ENCODE assay signal across 16 mouse cellular contexts in the genomic region with DNA sequence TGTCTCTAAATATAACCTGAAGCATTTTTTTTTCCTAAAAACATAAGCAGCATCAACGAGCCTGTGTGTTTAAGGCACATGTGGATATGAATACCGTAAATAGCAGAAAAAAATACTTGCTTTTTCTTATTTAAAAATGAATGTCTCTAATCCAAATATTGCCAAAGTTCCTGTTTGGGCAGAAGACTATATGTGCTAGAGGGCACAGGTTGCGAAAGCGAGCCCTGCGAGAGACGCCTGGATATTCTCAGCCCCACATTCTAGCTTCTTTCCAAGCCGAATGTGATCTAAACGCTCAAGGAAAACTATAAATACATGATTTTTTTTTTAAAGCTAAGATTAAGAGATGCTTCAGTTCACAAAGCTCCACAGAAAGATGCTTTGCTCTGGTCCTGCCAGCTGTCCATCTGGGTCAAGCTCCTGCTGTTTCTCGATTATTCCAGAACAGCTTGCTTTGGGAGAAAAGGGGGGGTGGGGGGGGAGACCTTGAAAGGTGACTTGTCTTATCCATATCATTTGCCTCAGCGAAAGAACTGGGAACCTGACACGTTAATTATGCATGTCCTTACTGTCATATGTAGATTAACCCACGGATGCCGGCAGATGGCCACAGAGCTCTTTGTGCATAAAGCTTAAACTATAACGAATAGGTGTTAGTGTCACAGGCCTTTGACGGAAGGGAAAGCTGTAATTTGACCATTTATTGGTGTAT. TPM values are rescaled to one million over a fixed set of nuclear protein-coding genes. Genes with fewer than 3 reads are reported as not detected.
A peak's percentile ranks its signal among the peaks of the same experiment; 100 is the strongest.
DNase-seq lines count a peak whose midpoint lies in the region; ATAC-seq lines count a peak whose summit lies in the region.
"Had no signal": no experiment of that assay in that cellular context is flagged by ENCODE, and none has a peak within 500 bp of the region (broad histone marks: within the 10 kb centered on the region; RNA-seq: fewer than 3 reads in every experiment).

No protein-coding gene starts in this region.

- 46% methylated on average over 15 of the region's 15 CpGs for WGBS in midbrain, embryonic 13.5 days
- 43% methylated on average over 15 of the region's 15 CpGs for WGBS in midbrain, embryonic 16.5 days
- 57% methylated on average over 15 of the region's 15 CpGs for WGBS in forebrain, embryonic 14.5 days

- peaks cover 15% of the 10 kb centered on the region for H3K4me1 ChIP-seq in midbrain, embryonic 13.5 days (replicated peaks)
- H3K4me1 ChIP-seq in midbrain, embryonic 16.5 days (ENCODE audit: control insufficient read depth, insufficient read depth, low read length) = no peaks in the 10 kb centered on the region; the same call in 1 of the 2 replicates
- H3K4me1 ChIP-seq in forebrain, embryonic 14.5 days (ENCODE audit: control insufficient read depth, insufficient read depth, low read length) = no peaks in the 10 kb centered on the region
- H3K4me1 ChIP-seq: limb, embryonic 12.5 days; neural tube, embryonic 15.5 days had no signal

- no peak overlapping the region for H3K4me2 ChIP-seq in midbrain, embryonic 13.5 days (replicated peaks)
- H3K4me2 ChIP-seq in midbrain, embryonic 16.5 days (ENCODE audit: low read length) = no peak overlapping the region
- H3K4me2 ChIP-seq in forebrain, embryonic 14.5 days (ENCODE audit: low read length) = no peak overlapping the region
- H3K4me2 ChIP-seq: limb, embryonic 12.5 days; neural tube, embryonic 15.5 days had no signal

- peak; percentile 37 for ATAC-seq in midbrain, embryonic 13.5 days
- ATAC-seq in midbrain, embryonic 16.5 days = no peak
- ATAC-seq in forebrain, embryonic 14.5 days = peak; percentile 78

- no peak overlapping the region for H3K9ac ChIP-seq in midbrain, embryonic 13.5 days (replicated peaks)
- H3K9ac ChIP-seq in midbrain, embryonic 16.5 days (ENCODE audit: low read depth, low read length) = no peak overlapping the region
- no peak overlapping the region for H3K9ac ChIP-seq in forebrain, embryonic 14.5 days (ENCODE audit: low read length)
- H3K9ac ChIP-seq: limb, embryonic 12.5 days; neural tube, embryonic 15.5 days had no signal

- DNase-seq in cerebellum, adult 11-12 months = peak; percentile 32
- DNase-seq in cerebellum, postnatal 4 days (ENCODE audit: low spot score in 2 of 2) = no peak
- peak; percentile 65 for DNase-seq in forebrain, embryonic 14.5 days (ENCODE audit: low spot score)
- DNase-seq in retina, postnatal 1 day = peak; percentile 82
- no peak for DNase-seq in kidney, postnatal 10 days
- no peak for DNase-seq in urinary bladder, adult 2 months (ENCODE audit: low spot score)
- DNase-seq: heart, adult 11 months; heart, postnatal 10 days; kidney, adult 18-20 months; layer of hippocampus, adult 9-11 months had no signal

- H3K9me3 ChIP-seq in midbrain, embryonic 13.5 days = no peaks in the 10 kb centered on the region
- H3K9me3 ChIP-seq in midbrain, embryonic 16.5 days (replicated peaks; ENCODE audit: control insufficient read depth, low read length, poor library complexity, severe bottlenecking) = no peaks in the 10 kb centered on the region
- no peaks in the 10 kb centered on the region for H3K9me3 ChIP-seq in forebrain, embryonic 14.5 days (replicated peaks; ENCODE audit: control insufficient read depth, low read length)
- H3K9me3 ChIP-seq: embryonic facial prominence, embryonic 10.5 days; limb, embryonic 12.5 days; neural tube, embryonic 15.5 days had no signal

- H3K27ac ChIP-seq in midbrain, embryonic 13.5 days = peak overlapping the region; percentile 45
- no peak overlapping the region for H3K27ac ChIP-seq in midbrain, embryonic 16.5 days (ENCODE audit: low read length)
- peak overlapping the region; percentile 45; the same call in 1 of the 2 replicates for H3K27ac ChIP-seq in forebrain, embryonic 14.5 days (ENCODE audit: low read depth, low read length)
- H3K27ac ChIP-seq: embryonic facial prominence, embryonic 10.5 days; limb, embryonic 12.5 days; neural tube, embryonic 15.5 days had no signal

- no peak overlapping the region for H3K4me3 ChIP-seq in midbrain, embryonic 13.5 days (replicated peaks)
- no peak overlapping the region for H3K4me3 ChIP-seq in midbrain, embryonic 16.5 days (ENCODE audit: low read depth, low read length)
- H3K4me3 ChIP-seq in forebrain, embryonic 14.5 days (ENCODE audit: low read depth, low read length) = no peak overlapping the region
- H3K4me3 ChIP-seq: embryonic facial prominence, embryonic 10.5 days; limb, embryonic 12.5 days; neural tube, embryonic 15.5 days had no signal

- H3K36me3 ChIP-seq in midbrain, embryonic 13.5 days = 0 out of 2 replicates have a peak, but pooled peaks cover 4% of the 10 kb centered on the region
- H3K36me3 ChIP-seq in midbrain, embryonic 16.5 days (ENCODE audit: control insufficient read depth, insufficient read depth, low read length) = no peaks in the 10 kb centered on the region
- 0 out of 2 replicates have a peak, but pooled peaks cover 6% of the 10 kb centered on the region for H3K36me3 ChIP-seq in forebrain, embryonic 14.5 days (ENCODE audit: control insufficient read depth, insufficient read depth, low read length)
- H3K36me3 ChIP-seq: embryonic facial prominence, embryonic 10.5 days; limb, embryonic 12.5 days; neural tube, embryonic 15.5 days had no signal

- H3K27me3 ChIP-seq in midbrain, embryonic 13.5 days = no peaks in the 10 kb centered on the region
- H3K27me3 ChIP-seq in midbrain, embryonic 16.5 days (ENCODE audit: control insufficient read depth, insufficient read depth, low read depth, low read length) = no peaks in the 10 kb centered on the region
- no peaks in the 10 kb centered on the region for H3K27me3 ChIP-seq in forebrain, embryonic 14.5 days (replicated peaks; ENCODE audit: control insufficient read depth, insufficient read depth, low read length)
- H3K27me3 ChIP-seq: limb, embryonic 12.5 days; neural tube, embryonic 15.5 days had no signal

RNA-seq across cellular contexts. Expression of a gene that starts 11.5 kb away (rescaled TPM):
- 18.6 and 18.8 TPM in 2 replicates for polyA plus RNA-seq in midbrain, embryonic 13.5 days (2015; fragmentation: Nextera tagmentation; extraction: Ambion mirVana)
- polyA plus RNA-seq in midbrain, embryonic 16.5 days (2015; fragmentation: Nextera tagmentation; extraction: Ambion mirVana) = 6.2 TPM in 2 replicates
- polyA plus RNA-seq in forebrain, embryonic 14.5 days (2014; fragmentation: Nextera tagmentation; extraction: Ambion mirVana) = 16.5 and 17.7 TPM in 2 replicates
- polyA plus RNA-seq in urinary bladder, adult 2 months (2012; rRNA removed) = 5.6 and 7.4 TPM in 2 replicates

RNA-seq across cellular contexts. Expression of a gene that starts 19.2 kb away (rescaled TPM):
- polyA plus RNA-seq in midbrain, embryonic 13.5 days (2015; fragmentation: Nextera tagmentation; extraction: Ambion mirVana) = not detected in 2 replicates
- polyA plus RNA-seq in midbrain, embryonic 16.5 days (2015; fragmentation: Nextera tagmentation; extraction: Ambion mirVana) = not detected in 2 replicates
- polyA plus RNA-seq in forebrain, embryonic 14.5 days (2014; fragmentation: Nextera tagmentation; extraction: Ambion mirVana) = not detected in 2 replicates
- polyA plus RNA-seq in urinary bladder, adult 2 months (2012; rRNA removed) = not detected in 2 replicates
- polyA plus RNA-seq: C2C12; embryonic facial prominence, embryonic 10.5 days; limb, embryonic 12.5 days; neural tube, embryonic 15.5 days had no signal

Comparison
In these comparisons a context has a peak if more than half of its experiments do, and no peak if none do; other contexts are left out.
1. DNase-seq: peak in cerebellum, adult 11-12 months (single experiment), forebrain, embryonic 14.5 days (single experiment) and retina, postnatal 1 day (single experiment); none in cerebellum, postnatal 4 days (0 of 2), kidney, postnatal 10 days (single experiment) and urinary bladder, adult 2 months (single experiment).